Mouse (Mus musculus) frontal cortex, adult 2 months (tissue): ENCODE data around the gene Rspo3. TPM values are rescaled to one million over a fixed set of nuclear protein-coding genes. Genes with fewer than 3 reads are reported as not detected.

Experiments used
- DNase-seq, 2 experiments: peaks; one replicate each; pipeline ENCODE4 v3.0.0; 2022; ENCODE audit warnings: low spot score in 1 of 2; ENCODE audit errors: extremely low spot score in 1 of 2
- polyA plus RNA-seq: library from polyadenylated mRNA; depleted of rRNA; stranded (reverse); fragments of >200 nt; gene quantifications from 2 replicates; pipeline ENCODE4 v1.2.3, GENCODE M21; 2012; rRNA removed

Rspo3 gene
- polyA plus RNA-seq, 1 experiment, result 9.3 TPM

- DNase-seq, result no peak
Measured at GRCm38 (mm10) chr10:29445076-29445475, 90.6 kb downstream of the Rspo3 start.

GRCm38 (mm10) chr10:29441297-29441696 lies 94.4 kb downstream of the Rspo3 start:
- DNase-seq, result no peak

DNA sequence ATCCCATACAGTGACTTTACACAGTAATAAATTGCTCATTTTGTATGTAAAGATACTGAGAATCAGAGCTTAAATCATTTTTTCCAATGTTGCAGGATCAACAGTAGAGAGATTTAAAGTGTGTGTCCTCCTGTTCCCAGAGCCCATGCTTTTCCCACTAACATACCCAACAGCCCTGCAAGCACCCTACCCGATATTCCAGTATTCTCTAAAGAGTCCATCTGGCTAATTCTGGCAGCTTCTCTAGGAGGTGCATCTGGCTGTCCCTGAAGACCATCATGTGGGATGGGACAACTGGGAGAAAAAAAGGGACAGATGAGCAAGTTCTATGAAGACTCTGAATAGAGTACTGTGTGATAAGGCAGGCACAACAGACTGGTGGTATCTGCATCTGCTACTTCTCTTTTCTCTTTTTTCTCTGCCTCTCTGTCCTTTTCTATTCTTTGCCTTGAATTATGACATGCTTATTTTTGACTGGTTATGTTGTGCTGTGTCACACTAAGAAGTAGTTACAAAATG lies 102.7 kb downstream of the Rspo3 start:
- peak in 1 of 2 experiments; percentile 24 for DNase-seq

GRCm38 (mm10) chr10:29426660-29427059 lies 109.0 kb downstream of the Rspo3 start:
- DNase-seq, result no peak

GRCm38 (mm10) chr10:29424571-29424970 lies 111.1 kb downstream of the Rspo3 start:
- DNase-seq, result peak in 1 of 2 experiments; percentile 39

- peak in 1 of 2 experiments; percentile 5 for DNase-seq
Measured at GRCm38 (mm10) chr10:29414361-29414760, 121.3 kb downstream of the Rspo3 start.

DNA sequence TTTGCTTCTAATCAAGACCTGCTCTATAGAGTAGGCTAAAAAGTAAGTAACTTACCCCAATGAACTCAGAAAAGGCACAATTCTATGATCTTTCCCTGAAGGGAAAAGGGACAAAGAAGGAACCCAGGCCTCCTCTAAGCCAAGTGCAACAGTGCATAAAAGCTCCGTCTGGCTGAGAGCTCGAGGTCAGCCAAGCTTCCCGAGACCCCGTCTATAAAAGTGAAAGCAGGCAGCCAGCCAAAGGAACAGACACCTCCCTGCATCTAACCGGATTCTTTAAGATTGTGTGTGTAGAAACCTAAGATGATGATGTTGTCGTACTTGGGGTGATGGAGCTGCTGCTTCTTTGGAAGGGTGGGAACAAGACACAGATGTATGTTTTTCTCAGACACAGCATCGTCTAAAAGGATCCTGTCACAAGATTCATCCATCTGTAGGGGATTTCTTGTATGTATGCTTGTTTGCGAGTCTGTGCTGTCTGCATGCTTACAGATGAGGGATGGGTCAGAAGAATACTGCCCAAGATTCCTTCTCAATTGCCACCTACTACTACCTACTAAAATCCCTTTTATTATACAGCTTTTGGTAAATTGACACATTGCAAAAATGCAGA lies 132.9 kb downstream of the Rspo3 start:
- DNase-seq, result no peak

Other genes starting within 250 kb of the Rspo3 start
- 25.7 and 27.7 TPM in 2 replicates for gene Echdc1, start 222.7 kb downstream of the Rspo3 start, polyA plus RNA-seq
- gene Rnf146, start 173.4 kb downstream of the Rspo3 start, polyA plus RNA-seq, result 85.7 and 89.7 TPM in 2 replicates